Mouse (Mus musculus) bone marrow, adult 2 months (tissue): ENCODE data around the gene Rasl12.

Experiments
- CTCF ChIP-seq: fragments of 200-500 bp; IDR thresholded peaks from 2 replicates; pipeline ENCODE4 v1.5.1; 2011; ENCODE audit warnings: low read length, control low read depth; ENCODE audit not compliant: control insufficient read depth, insufficient read depth
- POLR2A ChIP-seq: fragments of 200-500 bp; IDR thresholded peaks from 2 replicates; pipeline ENCODE4 v1.6.1; 2011; ENCODE audit warnings: low read depth, mild to moderate bottlenecking, control low read depth, low read length, borderline replicate concordance; ENCODE audit not compliant: control insufficient read depth

- no peak for TF ChIP-seq CTCF
- TF ChIP-seq POLR2A, result no peak
Observed at GRCm38 (mm10) chr9:65447951-65448350, 49.6 kb downstream of the Rasl12 start.
